Mouse (Mus musculus): ENCODE measurements at regions not wholly inside any gene's neighbourhood (a gene's known extent, or its start where the extent isn't known, plus 50 kb on each side); places are given as distances from the start of the nearest gene placed in this dataset.

GRCm38 (mm10) chr6:73628600-73628999, 159.1 kb upstream of the 4931417E11Rik start:
- TF ChIP-seq POLR2A (IDR thresholded peaks at IDR 0.05; ENCODE audit: extremely low read depth, insufficient read depth, low read length) (no peak), CTCF (IDR thresholded peaks at IDR 0.05; ENCODE audit: extremely low read depth, insufficient read depth, low read length) (no peak)

Data from cortical plate, adult 2 months (tissue).